Mouse (Mus musculus): ENCODE data around the gene Cela3a. TPM values are rescaled to one million over a fixed set of nuclear protein-coding genes. Genes with fewer than 3 reads are reported as not detected.

Gene Cela3a
- polyA plus RNA-seq, 1 experiment from 2014 or later, result not detected

DNA sequence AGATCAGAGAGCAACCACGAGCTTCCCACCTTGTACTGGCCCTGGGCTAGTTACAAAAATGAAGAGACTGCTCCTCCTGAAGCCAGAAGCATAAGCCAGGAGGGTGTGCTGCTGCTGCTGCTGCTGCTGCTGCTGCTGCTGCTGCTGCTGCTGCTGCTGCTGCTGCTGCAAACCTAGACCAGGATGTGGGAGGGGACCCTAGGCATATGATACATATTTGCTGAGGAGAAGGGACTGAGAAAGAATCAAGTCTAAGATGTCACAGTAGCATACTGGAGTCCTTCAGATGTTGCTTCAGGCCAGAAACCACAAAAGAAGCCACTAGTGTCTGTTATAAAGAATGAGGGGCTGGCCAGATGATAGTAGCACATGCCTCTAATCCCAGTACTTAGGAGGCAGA lies 41.4 kb downstream of the Cela3a start:
- Histone ChIP-seq H3K9ac (ENCODE audit: low read depth, low read length) (no peak overlapping the region), H3K4me2 (replicated peaks; ENCODE audit: low read depth, low read length) (no peak overlapping the region), H3K9me3 (ENCODE audit: control insufficient read depth, low read length) (no peaks in the 10 kb centered on the region), H3K27me3 (ENCODE audit: control insufficient read depth, insufficient read depth, low read length) (no peaks in the 10 kb centered on the region), H3K4me1 (ENCODE audit: control insufficient read depth, insufficient read depth, low read length) (peaks cover 9% of the 10 kb centered on the region), H3K36me3 (ENCODE audit: control insufficient read depth, insufficient read depth, low read length) (no peaks in the 10 kb centered on the region), H3K27ac (ENCODE audit: low read depth, low read length) (peak overlapping the region; percentile 27; the same call in 1 of the 2 replicates), H3K4me3 (ENCODE audit: low read length) (no peak overlapping the region)
- no peak for ATAC-seq (ENCODE audit: low FRiP score, low TSS enrichment)
- 4% methylated on average over 1 of the region's 1 CpGs for WGBS

DNA sequence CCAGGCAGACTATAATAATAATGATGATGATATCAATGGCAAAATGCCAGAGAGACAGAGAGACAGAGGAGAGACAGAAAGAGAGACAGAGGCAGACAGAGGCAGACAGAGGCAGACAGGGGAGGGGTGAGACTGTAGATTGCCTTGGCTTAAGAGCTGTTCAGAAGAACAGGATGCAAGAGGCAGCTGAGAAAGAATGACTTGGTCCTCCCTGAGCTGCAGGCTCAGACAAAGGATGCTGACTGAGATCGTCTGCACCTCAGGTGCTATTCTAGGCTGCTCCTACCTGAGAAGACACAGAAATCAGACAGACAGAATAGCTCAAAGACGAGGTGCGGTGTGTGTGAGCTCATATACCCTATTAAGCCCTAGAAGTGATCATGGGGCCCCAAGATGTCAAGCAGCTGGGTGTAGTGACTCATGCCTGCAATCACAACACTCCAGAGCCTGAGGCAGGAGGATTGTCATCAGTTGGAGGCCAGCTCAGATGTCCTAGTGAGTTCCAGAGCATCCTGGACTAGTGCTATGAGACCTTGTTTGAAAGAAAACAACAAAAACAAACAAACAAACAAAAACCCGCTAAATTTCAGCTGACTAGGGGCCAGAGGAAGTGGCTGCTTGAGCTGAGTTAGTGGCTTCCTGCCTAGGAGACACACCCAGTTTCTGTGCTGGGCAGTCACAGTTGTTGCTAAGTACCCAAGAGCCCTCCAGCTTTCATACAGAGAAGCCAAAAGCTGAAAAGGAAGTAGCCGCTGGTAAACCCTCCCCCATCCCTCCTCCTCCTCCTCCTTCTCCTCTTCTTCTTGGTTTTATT lies 42.1 kb downstream of the Cela3a start:
- H3K36me3 ChIP-seq (ENCODE audit: control insufficient read depth, insufficient read depth, low read length), result no peaks in the 10 kb centered on the region
- no peaks in the 10 kb centered on the region for H3K27me3 ChIP-seq (ENCODE audit: control insufficient read depth, insufficient read depth, low read length)
- H3K4me1 ChIP-seq (ENCODE audit: control insufficient read depth, insufficient read depth, low read length), result peaks cover 9% of the 10 kb centered on the region
- H3K9ac ChIP-seq (ENCODE audit: low read depth, low read length), result no peak overlapping the region
- H3K9me3 ChIP-seq (ENCODE audit: control insufficient read depth, low read length), result no peaks in the 10 kb centered on the region
- no peak for ATAC-seq (ENCODE audit: low FRiP score, low TSS enrichment)
- H3K4me3 ChIP-seq (ENCODE audit: low read length), result no peak overlapping the region
- 37% methylated on average over 5 of the region's 5 CpGs for WGBS
- 0 out of 2 replicates have a peak overlapping the region, but pooled peaks have one; percentile 5 for H3K27ac ChIP-seq (ENCODE audit: low read depth, low read length)
- no peak overlapping the region for H3K4me2 ChIP-seq (replicated peaks; ENCODE audit: low read depth, low read length)

GRCm38 (mm10) chr4:137366097-137366496 lies 43.5 kb downstream of the Cela3a start:
- no peak overlapping the region for H3K27ac ChIP-seq (ENCODE audit: low read depth, low read length)
- WGBS, result 88% methylated on average over 4 of the region's 4 CpGs
- no peak overlapping the region for H3K4me2 ChIP-seq (replicated peaks; ENCODE audit: low read depth, low read length)
- H3K36me3 ChIP-seq (ENCODE audit: control insufficient read depth, insufficient read depth, low read length), result no peaks in the 10 kb centered on the region
- peaks cover 9% of the 10 kb centered on the region for H3K4me1 ChIP-seq (ENCODE audit: control insufficient read depth, insufficient read depth, low read length)
- H3K9me3 ChIP-seq (ENCODE audit: control insufficient read depth, low read length), result no peaks in the 10 kb centered on the region
- no peak for ATAC-seq (ENCODE audit: low FRiP score, low TSS enrichment)
- no peaks in the 10 kb centered on the region for H3K27me3 ChIP-seq (ENCODE audit: control insufficient read depth, insufficient read depth, low read length)
- no peak overlapping the region for H3K9ac ChIP-seq (ENCODE audit: low read depth, low read length)
- no peak overlapping the region for H3K4me3 ChIP-seq (ENCODE audit: low read length)

GRCm38 (mm10) chr4:137365356-137366062 lies 44.1 kb downstream of the Cela3a start:
- H3K4me3 ChIP-seq (ENCODE audit: low read length), result no peak overlapping the region
- no peak overlapping the region for H3K27ac ChIP-seq (ENCODE audit: low read depth, low read length)
- ATAC-seq (ENCODE audit: low FRiP score, low TSS enrichment), result no peak
- no peak overlapping the region for H3K4me2 ChIP-seq (replicated peaks; ENCODE audit: low read depth, low read length)
- 85% methylated on average over 19 of the region's 19 CpGs for WGBS
- H3K9me3 ChIP-seq (ENCODE audit: control insufficient read depth, low read length), result no peaks in the 10 kb centered on the region
- H3K9ac ChIP-seq (ENCODE audit: low read depth, low read length), result no peak overlapping the region
- no peaks in the 10 kb centered on the region for H3K27me3 ChIP-seq (ENCODE audit: control insufficient read depth, insufficient read depth, low read length)
- no peaks in the 10 kb centered on the region for H3K36me3 ChIP-seq (ENCODE audit: control insufficient read depth, insufficient read depth, low read length)
- peaks cover 8% of the 10 kb centered on the region for H3K4me1 ChIP-seq (ENCODE audit: control insufficient read depth, insufficient read depth, low read length)

- peaks cover 5% of the 10 kb centered on the region; the same call in 1 of the 2 replicates for H3K4me1 ChIP-seq (ENCODE audit: control insufficient read depth, insufficient read depth, low read length)
- no peaks in the 10 kb centered on the region for H3K27me3 ChIP-seq (ENCODE audit: control insufficient read depth, insufficient read depth, low read length)
- no peak overlapping the region for H3K4me3 ChIP-seq (ENCODE audit: low read length)
- no peaks in the 10 kb centered on the region for H3K36me3 ChIP-seq (ENCODE audit: control insufficient read depth, insufficient read depth, low read length)
- no peak for ATAC-seq (ENCODE audit: low FRiP score, low TSS enrichment)
- no peak overlapping the region for H3K4me2 ChIP-seq (replicated peaks; ENCODE audit: low read depth, low read length)
- H3K9ac ChIP-seq (ENCODE audit: low read depth, low read length), result no peak overlapping the region
- WGBS, result 89% methylated on average over 6 of the region's 6 CpGs
- no peak overlapping the region for H3K27ac ChIP-seq (ENCODE audit: low read depth, low read length)
- no peaks in the 10 kb centered on the region for H3K9me3 ChIP-seq (ENCODE audit: control insufficient read depth, low read length)
Measured at GRCm38 (mm10) chr4:137364826-137365225, 44.8 kb downstream of the Cela3a start.

GRCm38 (mm10) chr4:137360996-137361395 lies 48.6 kb downstream of the Cela3a start:
- 67% methylated on average over 3 of the region's 3 CpGs for WGBS
- H3K9me3 ChIP-seq (ENCODE audit: control insufficient read depth, low read length), result no peaks in the 10 kb centered on the region
- H3K27ac ChIP-seq (ENCODE audit: low read depth, low read length), result no peak overlapping the region
- no peak overlapping the region for H3K4me3 ChIP-seq (ENCODE audit: low read length)
- ATAC-seq (ENCODE audit: low FRiP score, low TSS enrichment), result no peak
- H3K4me1 ChIP-seq (ENCODE audit: control insufficient read depth, insufficient read depth, low read length), result 0 out of 2 replicates have a peak, but pooled peaks cover 2% of the 10 kb centered on the region
- no peaks in the 10 kb centered on the region for H3K36me3 ChIP-seq (ENCODE audit: control insufficient read depth, insufficient read depth, low read length)
- H3K27me3 ChIP-seq (ENCODE audit: control insufficient read depth, insufficient read depth, low read length), result no peaks in the 10 kb centered on the region
- no peak overlapping the region for H3K4me2 ChIP-seq (replicated peaks; ENCODE audit: low read depth, low read length)
- H3K9ac ChIP-seq (ENCODE audit: low read depth, low read length), result no peak overlapping the region

DNA sequence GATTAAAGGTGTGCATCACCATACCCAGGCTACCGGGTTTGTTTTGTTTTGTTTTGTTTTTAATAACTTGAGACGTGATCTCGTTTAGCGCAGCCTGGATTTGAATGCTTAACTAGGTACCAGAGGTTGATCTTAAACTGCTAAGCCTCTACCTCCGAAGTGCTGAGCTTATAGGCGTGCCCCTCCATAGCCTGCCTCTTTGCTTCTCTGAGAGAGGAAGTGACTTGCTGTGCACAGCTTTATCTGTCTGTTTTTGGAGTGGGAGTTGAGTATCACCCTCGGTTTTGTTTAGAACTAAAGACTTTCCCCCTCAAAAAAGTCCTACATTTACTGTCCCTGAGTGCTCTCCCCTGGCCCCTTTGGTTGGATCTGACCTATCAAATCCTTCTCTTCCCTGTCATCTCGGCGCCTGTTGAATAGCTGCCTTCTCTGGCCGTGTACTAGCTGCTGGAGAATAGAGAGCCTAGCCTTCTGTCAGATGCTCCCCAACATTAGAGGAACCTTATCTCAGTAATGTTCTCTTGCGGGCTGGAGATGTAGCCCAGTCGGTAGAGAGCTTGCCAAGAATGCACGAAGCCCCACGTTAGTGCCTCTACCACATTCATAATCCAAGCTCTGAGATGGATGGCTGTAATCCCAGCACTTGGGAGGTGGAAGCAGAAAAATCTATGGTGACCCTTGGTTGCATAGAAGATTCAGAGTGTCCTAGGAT lies 51.1 kb downstream of the Cela3a start:
- Histone ChIP-seq H3K4me3 (ENCODE audit: low read length) (no peak overlapping the region), H3K36me3 (ENCODE audit: control insufficient read depth, insufficient read depth, low read length) (no peaks in the 10 kb centered on the region; the same call in 1 of the 2 replicates), H3K27ac (ENCODE audit: low read depth, low read length) (no peak overlapping the region), H3K9ac (ENCODE audit: low read depth, low read length) (no peak overlapping the region), H3K9me3 (ENCODE audit: control insufficient read depth, low read length) (no peaks in the 10 kb centered on the region), H3K27me3 (ENCODE audit: control insufficient read depth, insufficient read depth, low read length) (no peaks in the 10 kb centered on the region), H3K4me1 (ENCODE audit: control insufficient read depth, insufficient read depth, low read length) (peaks cover 17% of the 10 kb centered on the region), H3K4me2 (replicated peaks; ENCODE audit: low read depth, low read length) (no peak overlapping the region; the same call in 1 of the 2 replicates)
- no peak for ATAC-seq (ENCODE audit: low FRiP score, low TSS enrichment)
- 61% methylated on average over 14 of the region's 14 CpGs for WGBS

DNA sequence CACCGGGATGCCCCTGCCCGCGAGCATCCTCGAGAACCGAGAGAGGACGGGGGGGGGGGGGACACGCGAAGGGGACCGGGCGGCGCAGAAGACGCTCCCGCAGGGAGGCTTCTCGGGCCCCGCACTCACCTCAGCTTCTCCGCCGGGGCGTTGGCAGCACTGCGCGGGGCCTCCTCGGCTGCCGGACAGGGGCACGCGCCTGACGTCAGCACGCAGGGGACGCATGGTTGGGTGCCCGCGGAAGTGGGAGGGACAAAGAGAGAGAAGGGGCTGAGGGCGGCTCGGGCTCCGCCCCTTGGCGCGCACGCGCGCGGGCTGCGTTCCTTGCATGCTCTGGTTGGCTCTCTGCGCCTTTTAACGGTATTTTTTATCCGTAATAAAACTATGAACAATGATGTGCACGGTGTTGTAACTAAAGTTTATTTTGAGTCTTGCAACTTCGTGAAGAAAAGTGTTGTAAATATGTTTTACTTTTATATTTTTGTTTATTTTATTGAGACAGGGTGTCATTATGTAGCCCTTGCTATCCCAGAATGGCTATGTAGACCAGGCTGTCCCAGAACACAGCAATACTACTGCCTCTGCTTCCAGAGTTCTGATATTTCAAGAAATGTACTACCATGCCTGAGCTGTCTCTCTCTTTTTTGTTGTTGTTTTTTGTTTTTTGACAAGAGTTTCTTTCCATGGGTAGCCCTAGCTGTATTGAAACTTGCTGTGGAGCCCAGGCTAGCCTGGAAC lies 51.9 kb downstream of the Cela3a start, which contains the start of gene Cdc42:
Gene Cdc42 (minus strand): TSS at position 204 of the 738 bp plus-strand sequence.
- Histone ChIP-seq H3K4me3 (ENCODE audit: low read length) (peak within 1 kb of the TSS; percentile 97), H3K36me3 (ENCODE audit: control insufficient read depth, insufficient read depth, low read length) (no peaks in the 10 kb centered on the region; the same call in 1 of the 2 replicates), H3K27me3 (ENCODE audit: control insufficient read depth, insufficient read depth, low read length) (no peaks in the 10 kb centered on the region), H3K4me1 (ENCODE audit: control insufficient read depth, insufficient read depth, low read length) (peaks cover 21% of the 10 kb centered on the region), H3K27ac (ENCODE audit: low read depth, low read length) (peak within 1 kb of the TSS; percentile 97), H3K9me3 (ENCODE audit: control insufficient read depth, low read length) (no peaks in the 10 kb centered on the region), H3K9ac (ENCODE audit: low read depth, low read length) (peak within 1 kb of the TSS; percentile 99), H3K4me2 (replicated peaks; ENCODE audit: low read depth, low read length) (peak within 1 kb of the TSS; percentile 76)
- ATAC-seq (ENCODE audit: low FRiP score, low TSS enrichment), result peak; percentile 97
- WGBS, result under 1% methylated on average over 36 of the region's 44 CpGs

All from kidney, embryonic 14.5 days (tissue).